Mouse (Mus musculus) heart, embryonic 14.5 days (tissue): ENCODE measurements around the gene Nms. TPM values are rescaled to one million over a fixed set of nuclear protein-coding genes. Genes with fewer than 3 reads are reported as not detected.

Source experiments
- ATAC-seq: fragments of 200-750 bp; cut with Nextera tagmentation; 2 replicates; pipeline ENCODE4 v1.8.0; 2017; ENCODE audit warnings: low read depth, moderate TSS enrichment; ENCODE audit not compliant: insufficient number of reproducible peaks, insufficient read depth, low FRiP score
- H3K27ac ChIP-seq, 2 experiments: fragments of 200-500 bp in 1 of 2; fragments of 300-500 bp in 1 of 2; sonication (generic) in 1 of 2; replicated peaks in 1 of 2; 2 replicates each; pipeline ENCODE4 v1.5.1; 2012 to 2014; ENCODE audit warnings: low read depth in 2 of 2, low read length in 2 of 2, control low read depth in 1 of 2, mild to moderate bottlenecking in 1 of 2, mixed read lengths in 1 of 2; ENCODE audit not compliant: control insufficient read depth in 1 of 2, insufficient read depth in 1 of 2
- H3K27me3 ChIP-seq: fragments of 300-500 bp; sonication (generic); 2 replicates; pipeline ENCODE4 v1.6.1; 2014; ENCODE audit warnings: mild to moderate bottlenecking, low read length, control low read depth; ENCODE audit not compliant: control insufficient read depth, insufficient read depth
- H3K36me3 ChIP-seq: fragments of 300-500 bp; sonication (generic); 2 replicates; pipeline ENCODE4 v1.6.1; 2014; ENCODE audit warnings: mild to moderate bottlenecking, control low read depth, low read length, mixed read lengths; ENCODE audit not compliant: control insufficient read depth, insufficient read depth
- H3K4me1 ChIP-seq, 2 experiments: fragments of 200-500 bp in 1 of 2; fragments of 300-500 bp in 1 of 2; sonication (generic) in 1 of 2; 2 replicates each; pipeline ENCODE4 v1.6.1; 2012 to 2014; ENCODE audit warnings: low read length in 2 of 2, control low read depth in 1 of 2, mixed read lengths in 1 of 2; ENCODE audit not compliant: control insufficient read depth in 2 of 2, insufficient read depth in 2 of 2
- H3K4me2 ChIP-seq: fragments of 300-500 bp; sonication (generic); 2 replicates; pipeline ENCODE4 v1.6.1; 2014; ENCODE audit warnings: mild to moderate bottlenecking, low read length
- H3K4me3 ChIP-seq, 2 experiments: fragments of 200-500 bp in 1 of 2; fragments of 300-500 bp in 1 of 2; sonication (generic) in 1 of 2; 2 replicates each; pipeline ENCODE4 v1.5.1; 2012 to 2014; ENCODE audit warnings: low read length in 2 of 2, mild to moderate bottlenecking in 2 of 2, control low read depth in 1 of 2, low read depth in 1 of 2, moderate library complexity in 1 of 2; ENCODE audit not compliant: control insufficient read depth in 1 of 2, insufficient read depth in 1 of 2
- H3K9ac ChIP-seq: fragments of 300-500 bp; sonication (generic); 2 replicates; pipeline ENCODE4 v1.6.1; 2014; ENCODE audit warnings: mild to moderate bottlenecking, low read length
- H3K9me3 ChIP-seq: fragments of 300-500 bp; sonication (generic); 2 replicates; pipeline ENCODE4 v1.6.1; 2016; ENCODE audit warnings: low read length, control low read depth; ENCODE audit not compliant: control insufficient read depth
- WGBS: fragments of 180-500 bp; shearing (Covaris S2); extraction: QIAGEN DNeasy Blood & Tissue Kit; methylation state at CpG from one replicate; pipeline ENCODE4 v1.1.7; 2014; 5-methylcytosine and 5-hydroxymethylcytosine counted together
- polyA plus RNA-seq: library from polyadenylated mRNA; unstranded; fragments of >200 nt; fragmentation: Nextera tagmentation; extraction: Ambion mirVana; gene quantifications from 2 replicates; pipeline ENCODE4 v1.2.1, GENCODE M21; 2014

Gene Nms
- polyA plus RNA-seq, result not detected in 2 replicates

DNA sequence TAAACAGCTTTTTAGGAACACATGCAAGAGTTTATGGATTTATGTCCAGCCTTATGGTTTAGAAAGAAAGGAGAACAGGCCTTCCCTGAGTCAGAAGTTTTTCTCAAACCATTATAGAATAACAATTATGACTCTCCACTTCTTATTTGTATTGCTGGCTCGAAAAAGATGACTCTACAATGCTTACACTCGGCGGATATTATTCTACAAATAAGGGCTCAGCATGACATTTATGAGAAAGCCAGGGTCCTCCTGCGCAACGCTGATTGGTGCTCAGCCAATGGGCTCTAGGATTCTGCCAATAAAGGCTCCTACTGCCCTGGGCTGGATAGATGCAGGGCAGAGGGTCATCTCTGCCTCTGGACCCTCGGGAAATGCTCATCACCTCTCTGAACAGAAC is at the start of gene Nms:
Nms (plus strand) TSS at position 301 of the 400 bp plus-strand sequence.
- H3K27ac ChIP-seq, result no peak within 1 kb of the TSS
- H3K9me3 ChIP-seq, result no peaks in the 10 kb centered on the region
- H3K4me3 ChIP-seq, result no peak within 1 kb of the TSS
- whole genome bisulfite sequencing, result 70% methylated on average over 6 of the region's 6 CpGs
- no peaks in the 10 kb centered on the region for H3K36me3 ChIP-seq
- H3K4me2 ChIP-seq, result no peak within 1 kb of the TSS
- no peaks in the 10 kb centered on the region for H3K27me3 ChIP-seq
- H3K4me1 ChIP-seq, result no peaks in the 10 kb centered on the region
- H3K9ac ChIP-seq, result no peak within 1 kb of the TSS
- no peak for ATAC-seq

DNA sequence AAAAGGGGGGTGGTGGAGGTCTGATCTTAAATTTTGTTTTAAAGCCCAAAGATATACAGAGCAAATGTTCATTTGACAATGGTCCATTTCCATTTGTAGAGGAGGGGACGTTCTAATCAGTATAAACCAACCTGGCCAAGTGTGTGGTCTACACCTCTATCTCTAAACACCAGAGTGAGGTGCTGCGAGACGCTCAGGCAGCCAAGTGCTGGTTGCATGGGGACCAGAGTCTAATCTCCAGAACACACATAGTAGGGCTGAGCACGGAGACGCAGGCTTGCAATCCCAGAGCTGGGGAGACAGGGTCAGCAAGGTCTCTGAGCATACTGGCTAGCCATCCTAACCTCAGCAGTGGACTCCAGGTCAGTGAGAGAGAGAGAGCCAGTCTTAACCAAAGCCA is 47.5 kb upstream of the Nms start:
- ATAC-seq, result no peak
- 84% methylated on average over 5 of the region's 5 CpGs for WGBS

DNA sequence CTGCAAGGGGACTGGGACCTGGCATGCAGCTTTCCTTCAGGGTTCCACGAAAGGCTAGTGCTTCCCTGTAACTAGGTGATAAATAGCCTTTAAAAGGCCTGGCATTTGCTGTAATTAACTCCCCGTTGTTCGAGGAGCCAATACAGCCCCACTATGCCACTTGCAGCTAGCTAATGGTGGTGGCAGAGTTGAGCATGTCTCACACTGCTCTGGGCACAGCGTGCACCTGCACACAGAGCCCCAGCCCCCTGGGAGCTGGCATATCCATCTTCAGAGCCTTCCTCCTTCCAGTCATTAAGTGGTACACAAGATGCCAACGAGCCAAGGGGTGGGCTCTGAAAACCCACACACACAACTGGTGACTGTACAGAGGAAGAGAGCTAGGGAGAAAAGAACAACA is 45.9 kb upstream of the Nms start:
- Histone ChIP-seq H3K36me3 (no peaks in the 10 kb centered on the region), H3K9me3 (no peaks in the 10 kb centered on the region), H3K4me3 (no peak overlapping the region), H3K9ac (no peak overlapping the region), H3K4me1 (no peaks in the 10 kb centered on the region), H3K27ac (no peak overlapping the region), H3K4me2 (no peak overlapping the region), H3K27me3 (peaks cover 15% of the 10 kb centered on the region)
- no peak for ATAC-seq
- WGBS, result 60% methylated on average over 5 of the region's 5 CpGs

More for the DNA sequence above, 47.5 kb upstream of the Nms start:
- H3K4me1 ChIP-seq, result peaks cover 2% of the 10 kb centered on the region in 2 experiments; a peak in 2 of 4 replicates
- no peak overlapping the region for H3K27ac ChIP-seq
- H3K9me3 ChIP-seq, result no peaks in the 10 kb centered on the region
- H3K9ac ChIP-seq, result no peak overlapping the region
- no peak overlapping the region for H3K4me2 ChIP-seq
- no peaks in the 10 kb centered on the region for H3K36me3 ChIP-seq
- H3K4me3 ChIP-seq, result no peak overlapping the region
- peaks cover 6% of the 10 kb centered on the region for H3K27me3 ChIP-seq

DNA sequence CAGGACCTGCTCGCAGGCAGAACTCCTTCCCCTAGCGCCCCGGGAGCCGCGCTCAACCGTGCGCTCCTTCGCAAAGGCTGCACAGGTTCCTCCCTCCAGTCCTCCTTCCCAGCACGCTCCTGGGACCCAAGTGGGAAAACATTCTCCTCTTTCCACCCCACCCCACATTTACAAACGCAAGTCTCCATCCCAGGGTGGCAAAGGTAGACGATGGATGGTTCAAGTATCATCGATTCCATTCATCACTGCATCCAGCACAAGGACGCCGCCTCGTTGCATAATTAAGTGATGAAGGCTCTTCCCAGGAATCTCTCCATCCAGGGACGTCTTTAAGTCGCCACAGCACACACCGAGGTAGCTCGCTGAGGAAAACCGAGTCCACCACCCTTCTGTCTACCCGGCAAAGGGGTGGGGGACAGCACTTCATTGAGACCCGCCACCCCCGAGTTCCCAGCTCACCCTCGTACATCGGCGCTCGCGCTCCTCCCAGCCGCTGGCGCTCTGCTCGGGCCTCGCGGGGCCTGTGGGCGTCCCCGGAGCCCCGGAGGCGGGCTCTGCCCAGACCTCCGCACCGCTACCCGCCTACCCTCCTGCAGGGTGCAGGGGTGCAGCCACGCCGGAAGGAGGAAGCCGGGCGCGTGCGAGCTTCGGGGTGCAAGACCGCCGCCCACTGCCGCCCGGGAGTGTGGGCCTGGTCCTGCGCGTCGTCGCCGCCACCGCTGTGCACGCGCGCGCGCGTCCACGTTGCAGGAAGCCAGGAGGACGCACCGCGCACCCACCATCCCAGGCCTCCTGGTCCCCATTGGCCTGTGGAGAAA is 41.3 kb upstream of the Nms start, which contains the start of gene Chst10:
Chst10 (minus strand) TSS at position 731 of the 818 bp plus-strand sequence.
- peak; percentile 82 for ATAC-seq
- H3K27me3 ChIP-seq, result peaks cover 20% of the 10 kb centered on the region
- peak within 1 kb of the TSS; percentile 52 to 88 for H3K4me3 ChIP-seq
- H3K36me3 ChIP-seq, result no peaks in the 10 kb centered on the region
- no peak within 1 kb of the TSS for H3K27ac ChIP-seq
- peak within 1 kb of the TSS; percentile 68 for H3K9ac ChIP-seq
- H3K4me1 ChIP-seq, result no peaks in the 10 kb centered on the region
- WGBS, result under 1% methylated on average over 67 of the region's 67 CpGs
- no peaks in the 10 kb centered on the region for H3K9me3 ChIP-seq
- H3K4me2 ChIP-seq, result peak within 1 kb of the TSS; percentile 89

DNA sequence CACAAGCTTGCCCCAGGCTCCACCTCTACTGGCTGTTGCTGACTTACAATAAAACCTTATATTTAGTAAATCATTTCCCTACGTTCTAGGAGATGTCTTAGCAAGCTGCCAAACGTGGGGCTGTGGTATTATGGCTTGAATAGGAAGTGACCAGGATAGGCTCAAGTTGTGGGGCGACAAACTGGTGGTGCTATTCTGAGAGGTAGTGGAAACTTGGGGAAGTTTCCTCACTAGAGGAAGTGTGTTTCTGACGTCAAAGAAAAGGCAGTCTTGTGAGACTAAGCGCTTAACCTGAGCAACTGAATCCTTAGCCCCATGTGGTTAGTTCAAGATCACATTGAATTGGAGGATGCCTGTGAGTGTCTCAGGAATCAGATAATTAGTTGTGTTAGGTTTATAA is 36.4 kb upstream of the Nms start:
- ATAC-seq, result no peak
- 55% methylated on average over 5 of the region's 5 CpGs for WGBS
- no peaks in the 10 kb centered on the region for H3K36me3 ChIP-seq
- H3K9me3 ChIP-seq, result no peaks in the 10 kb centered on the region
- no peak overlapping the region for H3K4me3 ChIP-seq
- H3K27ac ChIP-seq, result no peak overlapping the region
- no peaks in the 10 kb centered on the region for H3K4me1 ChIP-seq
- H3K27me3 ChIP-seq, result peaks cover 5% of the 10 kb centered on the region; the same call in 1 of the 2 replicates
- H3K4me2 ChIP-seq, result no peak overlapping the region
- H3K9ac ChIP-seq, result no peak overlapping the region

DNA sequence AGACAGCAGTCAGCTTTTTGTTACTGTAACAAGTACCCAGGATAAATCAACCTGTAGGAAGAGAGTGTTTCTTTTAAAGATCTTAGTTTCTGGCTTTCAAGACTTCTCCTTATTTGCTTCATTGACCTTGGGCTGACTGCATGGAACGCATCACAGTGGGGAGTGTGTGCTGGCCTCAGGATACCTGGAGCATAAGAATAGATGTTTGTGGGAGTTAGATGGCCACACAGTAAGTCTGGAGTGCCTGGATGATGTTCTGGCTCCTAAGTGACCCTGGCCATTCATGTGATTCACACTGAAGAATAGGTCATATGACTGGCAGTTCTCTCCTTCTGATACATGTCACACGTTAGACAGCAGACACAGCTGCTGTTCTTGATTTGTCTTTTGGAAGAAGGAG is 35.0 kb upstream of the Nms start:
- 56% methylated on average over 2 of the region's 2 CpGs for WGBS
- H3K4me2 ChIP-seq, result no peak overlapping the region
- no peak overlapping the region for H3K4me3 ChIP-seq

DNA sequence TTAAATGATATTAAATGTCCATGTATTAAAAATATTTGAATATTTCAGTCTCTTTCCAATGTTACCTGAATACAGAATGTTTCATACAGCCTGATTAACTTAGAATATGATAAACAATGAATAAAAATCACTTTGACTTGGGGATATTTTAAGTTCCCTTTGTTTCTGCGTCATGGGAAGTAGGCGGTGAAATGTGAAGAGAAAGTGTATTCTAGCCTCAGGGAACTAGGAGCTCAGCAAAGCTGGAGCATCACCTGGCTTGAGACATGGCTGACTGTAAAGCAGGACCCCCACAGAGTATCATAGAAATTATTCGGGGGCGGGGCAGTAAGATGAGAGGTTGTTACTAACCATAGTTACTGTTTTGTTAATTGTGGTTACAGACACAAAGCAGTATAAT is 10.0 kb upstream of the Nms start:
- no peaks in the 10 kb centered on the region for H3K27me3 ChIP-seq
- no peaks in the 10 kb centered on the region for H3K9me3 ChIP-seq
- no peaks in the 10 kb centered on the region for H3K4me1 ChIP-seq
- 71% methylated on average over 4 of the region's 4 CpGs for WGBS
- H3K4me3 ChIP-seq, result no peak overlapping the region
- no peak overlapping the region for H3K4me2 ChIP-seq
- no peak overlapping the region for H3K9ac ChIP-seq
- H3K27ac ChIP-seq, result no peak overlapping the region
- H3K36me3 ChIP-seq, result no peaks in the 10 kb centered on the region
- ATAC-seq, result no peak

More for the DNA sequence above, 35.0 kb upstream of the Nms start:
- Histone ChIP-seq H3K9me3 (no peaks in the 10 kb centered on the region), H3K36me3 (no peaks in the 10 kb centered on the region), H3K9ac (no peak overlapping the region), H3K27ac (no peak overlapping the region), H3K27me3 (no peaks in the 10 kb centered on the region), H3K4me1 (no peaks in the 10 kb centered on the region)
- ATAC-seq, result no peak
